Comparison of ENCODE assay signal across 25 mouse cellular contexts in the genomic region with DNA sequence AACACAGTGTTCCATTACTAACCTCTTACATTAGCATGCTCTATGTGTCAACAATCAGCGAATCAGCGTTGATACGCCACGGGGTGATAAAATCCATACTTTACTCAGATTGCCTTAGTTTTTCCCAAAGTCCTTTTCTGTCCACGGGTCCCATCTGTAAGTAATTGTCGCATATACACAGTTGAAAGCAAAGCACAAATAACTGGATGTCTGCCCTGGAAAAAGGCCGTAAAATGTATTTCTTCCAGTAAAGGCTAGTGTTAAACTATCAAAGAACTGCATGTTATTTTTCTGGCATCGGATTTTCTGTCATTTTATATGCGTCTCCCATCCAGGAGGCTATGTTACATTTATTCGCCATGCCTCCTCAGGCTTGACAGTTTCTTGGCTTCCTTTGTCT. TPM values are rescaled to one million over a fixed set of nuclear protein-coding genes. Genes with fewer than 3 reads are reported as not detected.
A peak's percentile ranks its signal among the peaks of the same experiment; 100 is the strongest.
DNase-seq lines count a peak whose midpoint lies in the region; ATAC-seq lines count a peak whose summit lies in the region.
"Had no signal": no experiment of that assay in that cellular context is flagged by ENCODE, and none has a peak within 500 bp of the region (broad histone marks: within the 10 kb centered on the region; RNA-seq: fewer than 3 reads in every experiment).

No protein-coding gene starts in this region.

- no peaks in the 10 kb centered on the region for H3K9me3 ChIP-seq in kidney, embryonic 15.5 days (replicated peaks)
- no peaks in the 10 kb centered on the region for H3K9me3 ChIP-seq in embryonic facial prominence, embryonic 14.5 days (ENCODE audit: control insufficient read depth, low read length)
- H3K9me3 ChIP-seq in limb, embryonic 12.5 days = no peaks in the 10 kb centered on the region
- H3K9me3 ChIP-seq: forebrain, embryonic 15.5 days; G1E; heart, embryonic 10.5 days; hindbrain, embryonic 13.5 days had no signal

- ATAC-seq in kidney, embryonic 15.5 days (replicated peaks; ENCODE audit: low FRiP score) = no peak
- ATAC-seq in embryonic facial prominence, embryonic 14.5 days (ENCODE audit: low read depth) = 0 out of 2 replicates have a peak, but pooled peaks have one; percentile 13
- ATAC-seq in limb, embryonic 12.5 days (ENCODE audit: insufficient number of reproducible peaks, insufficient read depth, low FRiP score, low TSS enrichment, low read depth) = no peak
- ATAC-seq: CD4-positive, CD25-positive, alpha-beta regulatory T cell, adult 4 months; forebrain, embryonic 15.5 days had no signal

- H3K36me3 ChIP-seq in kidney, embryonic 15.5 days = no peaks in the 10 kb centered on the region
- no peaks in the 10 kb centered on the region for H3K36me3 ChIP-seq in embryonic facial prominence, embryonic 14.5 days (ENCODE audit: control insufficient read depth, insufficient read depth, low read length)
- H3K36me3 ChIP-seq in limb, embryonic 12.5 days = no peaks in the 10 kb centered on the region
- H3K36me3 ChIP-seq: forebrain, embryonic 15.5 days; G1E; heart, embryonic 10.5 days; hindbrain, embryonic 13.5 days had no signal

- H3K9ac ChIP-seq in kidney, embryonic 15.5 days = no peak overlapping the region
- no peak overlapping the region for H3K9ac ChIP-seq in embryonic facial prominence, embryonic 14.5 days (ENCODE audit: low read depth, low read length)
- no peak overlapping the region for H3K9ac ChIP-seq in limb, embryonic 12.5 days (replicated peaks)
- H3K9ac ChIP-seq: forebrain, embryonic 15.5 days; hindbrain, embryonic 13.5 days had no signal

- H3K4me3 ChIP-seq in kidney, embryonic 15.5 days (replicated peaks) = no peak overlapping the region
- no peak overlapping the region for H3K4me3 ChIP-seq in embryonic facial prominence, embryonic 14.5 days (ENCODE audit: low read depth, low read length)
- no peak overlapping the region for H3K4me3 ChIP-seq in limb, embryonic 12.5 days (replicated peaks)
- H3K4me3 ChIP-seq: forebrain, embryonic 15.5 days; heart, embryonic 10.5 days; hindbrain, embryonic 13.5 days had no signal

- peak overlapping the region; percentile 14; the same call in 1 of the 2 replicates for H3K27ac ChIP-seq in kidney, embryonic 15.5 days
- peak overlapping the region; percentile 63 for H3K27ac ChIP-seq in embryonic facial prominence, embryonic 14.5 days (replicated peaks; ENCODE audit: low read depth, low read length)
- H3K27ac ChIP-seq in limb, embryonic 12.5 days = peak overlapping the region; percentile 73
- H3K27ac ChIP-seq: forebrain, embryonic 15.5 days; heart, embryonic 10.5 days; hindbrain, embryonic 13.5 days; hindbrain, postnatal 0 days had no signal

- 56% methylated on average over 10 of the region's 10 CpGs for WGBS in kidney, embryonic 15.5 days
- 36% methylated on average over 10 of the region's 10 CpGs for WGBS in embryonic facial prominence, embryonic 14.5 days
- 41% methylated on average over 10 of the region's 10 CpGs for WGBS in limb, embryonic 12.5 days

- no peaks in the 10 kb centered on the region for H3K27me3 ChIP-seq in kidney, embryonic 15.5 days
- no peaks in the 10 kb centered on the region for H3K27me3 ChIP-seq in embryonic facial prominence, embryonic 14.5 days (replicated peaks; ENCODE audit: control insufficient read depth, insufficient read depth, low read length)
- no peaks in the 10 kb centered on the region for H3K27me3 ChIP-seq in limb, embryonic 12.5 days
- H3K27me3 ChIP-seq: forebrain, embryonic 15.5 days; hindbrain, embryonic 13.5 days had no signal

- H3K4me2 ChIP-seq in kidney, embryonic 15.5 days = no peak overlapping the region
- no peak overlapping the region for H3K4me2 ChIP-seq in embryonic facial prominence, embryonic 14.5 days (ENCODE audit: low read depth, low read length)
- no peak overlapping the region for H3K4me2 ChIP-seq in limb, embryonic 12.5 days
- H3K4me2 ChIP-seq: forebrain, embryonic 15.5 days; hindbrain, embryonic 13.5 days had no signal

- DNase-seq in kidney, postnatal 14 days = no peak
- DNase-seq in embryonic facial prominence, embryonic 14.5 days (ENCODE audit: low spot score) = peak; percentile 91
- no peak for DNase-seq in c-Kit-positive CD71-positive TER-119-positive erythroid progenitor cells, embryonic 14.5 days (ENCODE audit: low spot score)
- DNase-seq in right cerebral cortex, postnatal 10 days (ENCODE audit: low spot score in 2 of 2) = no peak
- no peak for DNase-seq in layer of hippocampus, adult 18-20 months (ENCODE audit: low spot score in 2 of 2)
- DNase-seq: adrenal gland, postnatal 10 days; B cell, adult 2 months; cerebellum, adult 18-20 months; cerebellum, postnatal 10 days; gastrocnemius, postnatal 36 days; heart, adult 11 months; heart, postnatal 10 days had no signal

- H3K4me1 ChIP-seq in kidney, embryonic 15.5 days = peaks cover 22% of the 10 kb centered on the region
- peaks cover 15% of the 10 kb centered on the region for H3K4me1 ChIP-seq in embryonic facial prominence, embryonic 14.5 days (ENCODE audit: control insufficient read depth, insufficient read depth, low read length)
- H3K4me1 ChIP-seq in limb, embryonic 12.5 days (replicated peaks) = peaks cover 30% of the 10 kb centered on the region
- H3K4me1 ChIP-seq: heart, embryonic 10.5 days; hindbrain, embryonic 13.5 days had no signal

RNA-seq across cellular contexts. Expression of gene Rpl37a, which starts 19.0 kb away (rescaled TPM):
- 1,899 and 2,168 TPM in 2 replicates for polyA plus RNA-seq in kidney, embryonic 15.5 days (2015; fragmentation: Nextera tagmentation; extraction: Ambion mirVana)
- 2,077 and 2,336 TPM in 2 replicates for polyA plus RNA-seq in embryonic facial prominence, embryonic 14.5 days (2014; fragmentation: Nextera tagmentation; extraction: Ambion mirVana)
- polyA plus RNA-seq in limb, embryonic 12.5 days (2016; fragmentation: Nextera tagmentation; extraction: Ambion mirVana) = 1,908 and 1,948 TPM in 2 replicates
- 100 to 1,000 TPM; 616 to 669 TPM for total RNA-seq in layer of hippocampus, adult 18-20 months (2021)

RNA-seq across cellular contexts. Expression of gene Ankar, which starts 29.7 kb away (rescaled TPM):
- polyA plus RNA-seq in kidney, embryonic 15.5 days (2015; fragmentation: Nextera tagmentation; extraction: Ambion mirVana) = not detected in 2 replicates
- polyA plus RNA-seq in embryonic facial prominence, embryonic 14.5 days (2014; fragmentation: Nextera tagmentation; extraction: Ambion mirVana) = not detected in 2 replicates
- not detected in 2 replicates for polyA plus RNA-seq in limb, embryonic 12.5 days (2016; fragmentation: Nextera tagmentation; extraction: Ambion mirVana)
- not detected for total RNA-seq in layer of hippocampus, adult 18-20 months (2021)
- total RNA-seq: adrenal gland, postnatal 10 days; gastrocnemius, adult 8-10 months; gastrocnemius, postnatal 36 days; heart, postnatal 10 days; hematopoietic stem cell, adult 5-6 weeks; hindbrain, postnatal 0 days had no signal
- polyA plus RNA-seq: CD4-positive, CD25-positive, alpha-beta regulatory T cell, adult 4 months; embryonic facial prominence, embryonic 11.5 days; forebrain, embryonic 11.5 days; forebrain, embryonic 15.5 days; G1E; heart, embryonic 10.5 days; heart, embryonic 14.5 days; hindbrain, embryonic 13.5 days; hindbrain, postnatal 0 days had no signal

Comparison
In these comparisons a context has a peak if more than half of its experiments do, and no peak if none do; other contexts are left out.
1. H3K27ac ChIP-seq: peak in every context shown above with its lines; median percentile 73 in limb, embryonic 12.5 days; 63 in embryonic facial prominence, embryonic 14.5 days; 14 in kidney, embryonic 15.5 days.